Mouse (Mus musculus): Measurements from ENCODE around the gene Scrt2. TPM values are rescaled to one million over a fixed set of nuclear protein-coding genes. Genes with fewer than 3 reads are reported as not detected.

The Scrt2 gene
- polyA plus RNA-seq (2016; fragmentation: Nextera tagmentation; extraction: Ambion mirVana): 2.2 and 4.7 TPM in 2 replicates

DNA sequence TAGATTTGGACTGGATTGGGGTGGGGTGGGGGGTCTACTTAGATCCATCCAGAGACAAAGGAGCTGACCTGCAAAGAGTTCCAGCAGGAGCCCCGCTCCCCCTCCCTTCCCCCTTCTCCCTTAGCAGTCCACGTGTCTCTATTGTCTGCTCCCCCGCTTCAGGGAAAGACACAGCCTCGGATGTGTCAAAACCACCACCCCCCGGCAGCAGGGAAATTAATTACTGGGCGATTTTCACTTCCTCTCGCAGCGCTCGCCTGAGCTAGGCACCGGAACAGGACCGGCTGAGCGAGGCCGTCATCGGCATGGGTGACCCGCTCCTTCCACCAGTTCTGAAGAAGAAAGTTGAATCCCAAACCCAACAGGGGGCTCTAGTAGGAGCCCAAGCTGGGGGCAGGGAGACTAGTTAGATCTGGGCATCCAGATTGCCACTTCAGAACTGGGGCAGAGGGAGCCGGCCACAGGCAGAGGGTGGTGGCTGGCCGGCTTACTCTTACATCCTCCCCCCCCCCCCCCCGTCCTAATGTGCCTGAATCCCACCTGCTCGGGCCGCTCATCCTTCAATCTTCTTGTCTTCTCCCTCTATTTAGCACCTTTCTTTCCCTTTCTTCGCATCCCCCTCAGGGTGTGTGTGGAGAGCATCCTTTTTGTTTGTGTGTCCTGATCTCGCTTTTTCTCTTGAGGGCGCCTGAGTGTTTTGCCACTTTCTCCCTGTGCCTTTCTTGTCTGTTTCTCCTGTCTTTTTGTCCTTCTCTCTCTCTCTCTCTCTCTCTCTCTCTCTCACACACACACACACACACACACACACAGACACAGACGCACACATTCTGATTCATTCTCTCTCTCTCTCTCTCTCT is at the start of gene Scrt2:
Gene Scrt2, plus strand, starts transcription at position 845 of the 857 bp plus-strand sequence.
- 1% methylated on average over 24 of the region's 24 CpGs for WGBS
- Histone ChIP-seq H3K4me3 (peak within 1 kb of the TSS; percentile 72), H3K9me3 (replicated peaks) (no peaks in the 10 kb centered on the region), H3K27ac (replicated peaks) (peak within 1 kb of the TSS; percentile 91), H3K27me3 (ENCODE audit: low read depth, poor library complexity, severe bottlenecking) (peaks cover 94% of the 10 kb centered on the region), H3K36me3 (no peaks in the 10 kb centered on the region), H3K4me1 (peaks cover 58% of the 10 kb centered on the region)
- DNase-seq (ENCODE audit: low spot score): peak; percentile 65

DNA sequence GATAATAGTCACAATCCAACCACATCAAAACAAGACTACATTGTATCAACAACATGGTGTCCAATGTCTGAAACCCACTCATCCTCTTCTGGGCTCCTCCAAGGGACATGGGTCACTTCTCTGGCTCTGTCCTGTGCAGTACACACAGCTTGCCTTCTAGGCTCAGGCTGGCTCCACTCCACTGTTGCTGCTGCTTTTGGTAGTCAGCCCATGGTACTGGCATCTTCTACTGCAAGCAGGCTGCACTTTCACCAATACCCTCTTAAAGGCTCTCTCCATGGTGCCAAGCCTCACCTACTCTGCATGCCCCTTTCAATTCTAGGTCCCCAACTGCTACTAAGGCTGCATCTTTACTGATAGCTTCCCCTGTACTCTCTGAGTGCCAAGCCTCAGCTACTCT is 41.2 kb upstream of the Scrt2 start:
- Histone ChIP-seq H3K4me1 (0 out of 2 replicates have a peak, but pooled peaks cover 5% of the 10 kb centered on the region), H3K27me3 (ENCODE audit: low read depth, poor library complexity, severe bottlenecking) (peaks cover 28% of the 10 kb centered on the region), H3K9me3 (replicated peaks) (peaks cover 6% of the 10 kb centered on the region; the same call in 1 of the 2 replicates), H3K27ac (replicated peaks) (no peak overlapping the region), H3K4me3 (no peak overlapping the region), H3K36me3 (no peaks in the 10 kb centered on the region)
- DNase-seq (ENCODE audit: low spot score): no peak

DNA sequence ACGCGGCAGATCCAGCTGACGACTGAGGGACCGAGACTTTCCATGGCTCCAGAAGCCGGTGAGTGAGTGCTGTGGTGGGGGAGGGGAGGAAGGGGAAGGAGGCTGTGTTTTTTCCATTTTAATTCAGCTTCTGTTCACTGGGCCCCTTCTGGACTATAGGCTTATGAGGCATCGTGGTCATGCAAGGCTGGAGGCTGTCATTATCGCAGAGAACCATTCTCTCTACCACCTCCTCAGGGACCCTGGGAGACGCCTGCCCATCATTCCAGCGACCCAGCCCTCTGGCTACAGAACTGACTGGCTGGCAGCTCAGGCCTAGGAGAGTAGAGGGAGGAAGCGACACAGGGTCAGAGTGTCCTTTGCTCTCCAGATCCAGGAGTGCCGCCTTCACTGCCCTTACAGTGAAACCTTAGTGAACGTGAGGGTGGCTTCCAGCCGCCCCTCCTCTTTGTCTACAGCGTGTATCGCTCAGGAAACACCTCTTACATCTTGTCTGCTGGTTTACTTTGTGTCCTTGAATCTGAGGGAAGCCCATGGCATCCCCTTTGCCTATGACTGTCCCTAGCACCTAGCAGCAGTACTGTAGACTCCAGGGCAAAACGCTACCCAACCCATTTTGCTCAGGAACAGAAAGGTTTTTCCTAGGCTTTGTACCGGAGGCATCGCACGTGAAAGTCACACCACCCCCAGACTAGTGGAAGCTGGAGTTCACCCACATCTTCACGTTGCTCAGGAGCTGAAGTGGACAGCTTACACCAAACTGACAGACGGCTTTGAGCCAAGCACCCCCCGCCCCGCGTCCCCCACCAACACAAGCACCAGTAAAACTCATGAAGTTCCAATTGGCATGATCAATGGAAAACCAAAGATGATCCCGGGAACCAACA is 34.0 kb upstream of the Scrt2 start:
- H3K27ac ChIP-seq (replicated peaks): peak overlapping the region; percentile 93
- H3K27me3 ChIP-seq (ENCODE audit: low read depth, poor library complexity, severe bottlenecking): peaks cover 81% of the 10 kb centered on the region
- peak; percentile 59 for DNase-seq (ENCODE audit: low spot score)

GRCm38 (mm10) chr2:152048003-152048980 is 33.0 kb upstream of the Scrt2 start:
- H3K36me3 ChIP-seq: no peaks in the 10 kb centered on the region
- peaks cover 90% of the 10 kb centered on the region for H3K27me3 ChIP-seq (ENCODE audit: low read depth, poor library complexity, severe bottlenecking)
- under 1% methylated on average over 82 of the region's 82 CpGs for WGBS
- no peaks in the 10 kb centered on the region for H3K9me3 ChIP-seq (replicated peaks)
- DNase-seq (ENCODE audit: low spot score): peak; percentile 54
- peaks cover 58% of the 10 kb centered on the region for H3K4me1 ChIP-seq
- peak overlapping the region; percentile 93 for H3K27ac ChIP-seq (replicated peaks)
- peak overlapping the region; percentile 68 for H3K4me3 ChIP-seq

More for the DNA sequence above, 34.0 kb upstream of the Scrt2 start:
- Histone ChIP-seq H3K9me3 (replicated peaks) (no peaks in the 10 kb centered on the region), H3K4me3 (peak overlapping the region; percentile 68), H3K36me3 (no peaks in the 10 kb centered on the region), H3K4me1 (peaks cover 58% of the 10 kb centered on the region)
- 3% methylated on average over 25 of the region's 25 CpGs for WGBS

DNA sequence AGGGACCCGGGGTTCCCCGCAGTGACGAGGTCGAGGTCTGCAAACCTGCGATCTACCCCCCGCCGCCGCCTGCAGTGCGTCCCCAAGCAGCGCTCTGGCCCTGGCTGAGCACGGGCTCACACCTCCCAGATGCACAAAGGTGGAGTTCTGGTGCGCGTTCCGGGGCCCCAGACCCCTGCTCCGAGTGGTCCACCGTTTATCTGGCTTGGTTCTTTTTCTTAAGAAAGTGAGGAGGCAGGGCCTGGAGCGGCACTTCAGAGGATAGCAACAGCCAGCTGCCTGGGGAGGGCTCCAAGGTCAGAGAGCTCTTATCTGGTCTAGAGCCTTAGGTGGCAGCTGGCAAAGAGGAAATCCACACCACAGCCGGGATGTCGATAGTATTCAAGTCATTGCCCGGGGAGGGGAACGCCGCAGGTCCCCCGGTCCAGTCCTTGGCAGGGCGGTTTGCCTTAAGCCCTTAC is 32.3 kb upstream of the Scrt2 start:
- WGBS: under 1% methylated on average over 24 of the region's 24 CpGs
- peaks cover 95% of the 10 kb centered on the region for H3K27me3 ChIP-seq (ENCODE audit: low read depth, poor library complexity, severe bottlenecking)
- H3K27ac ChIP-seq (replicated peaks): peak overlapping the region; percentile 93

GRCm38 (mm10) chr2:152049611-152050270 is 31.6 kb upstream of the Scrt2 start:
- 2% methylated on average over 13 of the region's 13 CpGs for WGBS
- H3K27ac ChIP-seq (replicated peaks): peak overlapping the region; percentile 93
- H3K27me3 ChIP-seq (ENCODE audit: low read depth, poor library complexity, severe bottlenecking): peaks cover 95% of the 10 kb centered on the region
- DNase-seq (ENCODE audit: low spot score): peak; percentile 43
- no peaks in the 10 kb centered on the region for H3K36me3 ChIP-seq
- peak overlapping the region; percentile 68 for H3K4me3 ChIP-seq
- H3K4me1 ChIP-seq: peaks cover 58% of the 10 kb centered on the region
- no peaks in the 10 kb centered on the region for H3K9me3 ChIP-seq (replicated peaks)

More for the DNA sequence above, 32.3 kb upstream of the Scrt2 start:
- H3K36me3 ChIP-seq: no peaks in the 10 kb centered on the region
- H3K4me1 ChIP-seq: peaks cover 58% of the 10 kb centered on the region
- DNase-seq (ENCODE audit: low spot score): peak; percentile 66
- no peaks in the 10 kb centered on the region for H3K9me3 ChIP-seq (replicated peaks)
- peak overlapping the region; percentile 68 for H3K4me3 ChIP-seq

DNA sequence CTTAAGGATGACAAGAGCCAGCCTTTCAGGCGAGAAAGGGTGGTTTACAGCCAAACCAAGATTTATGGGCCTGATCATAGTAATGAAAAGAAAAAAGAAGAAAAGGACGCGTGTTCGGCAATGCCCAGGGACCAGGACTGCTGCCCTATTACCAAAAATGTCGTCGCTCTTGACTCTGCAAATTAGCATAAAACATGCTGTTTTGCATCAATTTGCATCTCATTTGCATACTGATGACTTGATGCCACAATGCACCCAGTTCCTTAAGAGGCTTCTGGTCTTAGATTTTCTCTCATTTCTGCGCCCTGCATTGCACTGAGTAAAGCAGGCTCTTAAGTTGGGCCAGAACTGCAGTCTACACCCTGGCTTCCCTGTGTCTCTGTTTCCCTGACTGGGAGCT is 31.0 kb upstream of the Scrt2 start:
- H3K27me3 ChIP-seq (ENCODE audit: low read depth, poor library complexity, severe bottlenecking): peaks cover 95% of the 10 kb centered on the region
- no peaks in the 10 kb centered on the region for H3K9me3 ChIP-seq (replicated peaks)
- H3K27ac ChIP-seq (replicated peaks): peak overlapping the region; percentile 93
- WGBS: 7% methylated on average over 7 of the region's 7 CpGs
- H3K4me1 ChIP-seq: peaks cover 59% of the 10 kb centered on the region
- H3K36me3 ChIP-seq: no peaks in the 10 kb centered on the region
- DNase-seq (ENCODE audit: low spot score): no peak
- peak overlapping the region; percentile 68 for H3K4me3 ChIP-seq

GRCm38 (mm10) chr2:152051985-152052384 is 29.3 kb upstream of the Scrt2 start:
- H3K36me3 ChIP-seq: no peaks in the 10 kb centered on the region
- DNase-seq (ENCODE audit: low spot score): no peak
- H3K4me1 ChIP-seq: peaks cover 71% of the 10 kb centered on the region
- no peaks in the 10 kb centered on the region for H3K9me3 ChIP-seq (replicated peaks)
- peak overlapping the region; percentile 66 for H3K27ac ChIP-seq (replicated peaks)
- peaks cover 99% of the 10 kb centered on the region for H3K27me3 ChIP-seq (ENCODE audit: low read depth, poor library complexity, severe bottlenecking)
- H3K4me3 ChIP-seq: no peak overlapping the region
- 75% methylated on average over 3 of the region's 3 CpGs for WGBS

DNA sequence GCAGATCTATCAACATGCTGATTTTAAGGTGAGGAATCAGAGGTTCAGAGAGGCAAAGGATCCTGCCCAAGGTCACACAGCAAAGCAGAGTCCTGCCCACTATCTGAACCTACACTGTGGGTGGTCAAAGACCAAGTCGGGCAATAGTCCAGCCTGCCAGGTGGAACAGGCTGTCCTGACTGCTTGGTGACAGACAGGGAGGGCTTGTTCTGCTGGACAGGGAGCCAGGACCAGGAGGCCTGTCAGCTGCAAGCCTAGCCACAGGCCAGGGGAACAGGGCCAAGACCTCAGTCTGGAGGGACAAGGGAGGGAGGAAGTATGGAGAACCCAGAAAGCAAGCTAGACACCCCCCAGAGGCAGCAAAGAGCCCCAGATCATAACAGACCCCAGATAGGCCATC is 25.9 kb upstream of the Scrt2 start:
- 68% methylated on average over 1 of the region's 1 CpGs for WGBS
- Histone ChIP-seq H3K27ac (replicated peaks) (peak overlapping the region; percentile 46; the same call in 1 of the 2 replicates), H3K27me3 (ENCODE audit: low read depth, poor library complexity, severe bottlenecking) (peaks cover 83% of the 10 kb centered on the region), H3K4me3 (no peak overlapping the region), H3K4me1 (peaks cover 44% of the 10 kb centered on the region), H3K36me3 (no peaks in the 10 kb centered on the region), H3K9me3 (replicated peaks) (no peaks in the 10 kb centered on the region)
- no peak for DNase-seq (ENCODE audit: low spot score)

DNA sequence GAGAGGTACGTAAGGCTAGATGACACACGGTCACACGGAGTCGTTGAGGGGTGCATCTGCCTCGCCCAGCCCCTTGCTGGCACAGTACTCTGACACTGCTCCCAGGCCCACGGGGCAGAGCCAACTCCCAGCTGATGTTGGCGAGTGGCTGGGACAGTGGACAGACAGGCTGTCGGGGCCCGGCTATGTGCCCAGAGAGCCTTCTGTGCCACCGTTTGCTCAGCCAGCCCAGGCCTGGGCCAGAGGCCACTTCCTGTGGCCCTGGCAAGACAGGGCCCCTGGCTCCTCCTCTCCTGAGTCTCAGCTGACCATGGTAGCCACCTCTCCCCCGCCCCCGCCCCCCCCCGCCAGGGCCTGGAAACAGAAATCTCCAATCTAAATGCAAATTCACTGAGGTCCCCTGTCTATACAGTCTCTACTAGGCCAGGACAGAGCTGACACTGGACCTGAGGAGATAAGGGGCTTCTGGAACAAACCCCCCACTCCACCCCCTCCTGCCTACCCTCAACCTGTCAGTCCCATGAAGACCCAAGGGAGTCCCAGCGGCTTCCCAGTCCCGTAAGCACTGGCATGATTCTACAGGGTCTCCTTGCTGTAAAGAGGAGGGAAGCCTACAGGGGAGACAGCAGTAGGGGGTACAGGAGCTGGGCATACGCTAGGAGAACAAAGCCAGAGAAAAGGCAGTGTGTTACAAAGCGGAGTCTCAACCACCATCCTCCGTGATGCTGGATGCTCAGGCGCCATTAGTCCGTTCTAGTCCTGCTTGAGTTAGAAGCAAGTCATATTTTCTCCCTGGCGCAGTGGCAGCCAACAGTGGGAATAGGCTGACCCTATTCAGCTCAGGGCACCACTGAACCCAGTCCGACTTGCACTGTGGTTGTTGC is 24.7 kb upstream of the Scrt2 start:
- Histone ChIP-seq H3K4me1 (peaks cover 37% of the 10 kb centered on the region), H3K27ac (replicated peaks) (peak overlapping the region; percentile 73), H3K9me3 (replicated peaks) (no peaks in the 10 kb centered on the region), H3K4me3 (no peak overlapping the region), H3K27me3 (ENCODE audit: low read depth, poor library complexity, severe bottlenecking) (peaks cover 71% of the 10 kb centered on the region), H3K36me3 (no peaks in the 10 kb centered on the region)
- WGBS: 66% methylated on average over 22 of the region's 22 CpGs
- no peak for DNase-seq (ENCODE audit: low spot score)

- no peak for DNase-seq (ENCODE audit: low spot score)
- Histone ChIP-seq H3K27ac (replicated peaks) (peak overlapping the region; percentile 73), H3K4me1 (peaks cover 31% of the 10 kb centered on the region), H3K27me3 (ENCODE audit: low read depth, poor library complexity, severe bottlenecking) (peaks cover 65% of the 10 kb centered on the region), H3K36me3 (no peaks in the 10 kb centered on the region), H3K4me3 (no peak overlapping the region), H3K9me3 (replicated peaks) (no peaks in the 10 kb centered on the region)
- 75% methylated on average over 9 of the region's 9 CpGs for WGBS
Measured at GRCm38 (mm10) chr2:152057252-152057563, 24.1 kb upstream of the Scrt2 start.
